Mouse (Mus musculus) CH12.LX (cell line): ENCODE data around the gene Zfp420. TPM values are rescaled to one million over a fixed set of nuclear protein-coding genes. Genes with fewer than 3 reads are reported as not detected.

Source experiments
- DNase-seq: peaks from one replicate; pipeline ENCODE4 v3.0.0-alpha.2; 2013; ENCODE audit errors: extremely low read depth
- H3K27ac ChIP-seq: 2 replicates; pipeline ENCODE4 v1.5.1; 2012; ENCODE audit warnings: low read depth, mild to moderate bottlenecking, control low read depth, moderate library complexity; ENCODE audit not compliant: insufficient read depth
- H3K27me3 ChIP-seq: replicated peaks from 2 replicates; pipeline ENCODE3; 2012; ENCODE audit warnings: inconsistent platforms
- H3K36me3 ChIP-seq, 2 experiments: replicated peaks in 1 of 2; 2 replicates each; pipeline versions ENCODE3 to v1.6.1; 2012; ENCODE audit warnings: inconsistent platforms in 1 of 2, low read length in 1 of 2, mild to moderate bottlenecking in 1 of 2, mixed read lengths in 1 of 2, moderate library complexity in 1 of 2; ENCODE audit not compliant: control insufficient read depth in 1 of 2, insufficient read depth in 1 of 2
- H3K4me1 ChIP-seq, 2 experiments: 2 replicates each; pipeline ENCODE4 v1.6.1; 2012; ENCODE audit warnings: inconsistent platforms in 1 of 2, moderate library complexity in 1 of 2; ENCODE audit not compliant: insufficient read depth in 2 of 2, control insufficient read depth in 1 of 2
- H3K4me2 ChIP-seq: 2 replicates; pipeline ENCODE4 v1.6.1; 2012; ENCODE audit warnings: low read depth, mild to moderate bottlenecking, control low read depth; ENCODE audit not compliant: poor library complexity, insufficient read depth, severe bottlenecking
- H3K4me3 ChIP-seq, 3 experiments: fragments of 150-350 bp in 1 of 3; sonication (generic) in 1 of 3; replicated peaks in 1 of 3; 2 replicates each; pipeline versions ENCODE3 to v1.5.1; 2011 to 2012; ENCODE audit warnings: low read depth in 2 of 3, low read length in 2 of 3, mild to moderate bottlenecking in 2 of 3, moderate library complexity in 2 of 3, control low read depth in 1 of 3, improper control_type of control experiment in 1 of 3, inconsistent platforms in 1 of 3, mixed read lengths in 1 of 3; ENCODE audit not compliant: poor library complexity in 1 of 3
- H3K79me2 ChIP-seq: replicated peaks from 2 replicates; pipeline ENCODE4 v1.6.1; 2012; ENCODE audit warnings: mild to moderate bottlenecking, moderate library complexity; ENCODE audit not compliant: control insufficient read depth, poor library complexity, insufficient read depth, severe bottlenecking; ENCODE audit errors: extremely low read depth
- H3K9ac ChIP-seq: 2 replicates; pipeline ENCODE4 v1.6.1; 2012; ENCODE audit warnings: low read depth, mild to moderate bottlenecking, control low read depth, moderate library complexity; ENCODE audit not compliant: insufficient read depth
- H3K9me3 ChIP-seq: replicated peaks from 2 replicates; pipeline ENCODE3; 2012; ENCODE audit warnings: low read length, inconsistent platforms, mixed read lengths
- CHD1 ChIP-seq: IDR thresholded peaks from 2 replicates; pipeline ENCODE4 v1.6.1; 2012; ENCODE audit warnings: low read depth, low read length, improper control_type of control experiment, inconsistent platforms
- CHD2 ChIP-seq: IDR thresholded peaks from 2 replicates; pipeline ENCODE4 v1.6.1; 2011; ENCODE audit warnings: low read length, improper control_type of control experiment
- CTCF ChIP-seq, 2 experiments: IDR thresholded peaks in 1 of 2; conservative IDR thresholded peaks in 1 of 2; 2 replicates each; pipeline ENCODE4 v1.5.1; 2011 to 2012; ENCODE audit warnings: low read depth in 2 of 2, low read length in 2 of 2, improper control_type of control experiment in 1 of 2, inconsistent platforms in 1 of 2, mild to moderate bottlenecking in 1 of 2, moderate library complexity in 1 of 2
- EP300 ChIP-seq: IDR thresholded peaks from 2 replicates; pipeline ENCODE4 v1.6.1; 2011; ENCODE audit warnings: low read length, improper control_type of control experiment
- GABPA ChIP-seq: IDR thresholded peaks from 2 replicates; pipeline ENCODE4 v1.6.1; 2012; ENCODE audit warnings: low read depth, low read length, improper control_type of control experiment, inconsistent platforms; ENCODE audit not compliant: insufficient replicate concordance
- IRF4 ChIP-seq: IDR thresholded peaks from 2 replicates; pipeline ENCODE4 v1.6.1; 2014; ENCODE audit warnings: low read depth, mild to moderate bottlenecking, inconsistent platforms, low read length, improper control_type of control experiment
- MAFK ChIP-seq: IDR thresholded peaks from 2 replicates; pipeline ENCODE4 v1.6.1; 2011; ENCODE audit warnings: low read length, improper control_type of control experiment; ENCODE audit not compliant: insufficient replicate concordance
- MAZ ChIP-seq: IDR thresholded peaks from 2 replicates; pipeline ENCODE4 v1.6.1; 2012; ENCODE audit warnings: low read depth, mild to moderate bottlenecking, inconsistent platforms, low read length, improper control_type of control experiment, moderate library complexity
- MEF2A ChIP-seq: IDR thresholded peaks from 2 replicates; pipeline ENCODE4 v1.6.1; 2014; ENCODE audit warnings: low read depth, mild to moderate bottlenecking, inconsistent platforms, low read length, improper control_type of control experiment, borderline replicate concordance
- MYC ChIP-seq: IDR thresholded peaks from 2 replicates; pipeline ENCODE4 v1.6.1; 2011; ENCODE audit warnings: low read depth, mild to moderate bottlenecking, improper control_type of control experiment, low read length
- NRF1 ChIP-seq: IDR thresholded peaks from 2 replicates; pipeline ENCODE4 v1.6.1; 2014; ENCODE audit warnings: low read depth, mild to moderate bottlenecking, inconsistent platforms, low read length, improper control_type of control experiment, moderate library complexity
- PAX5 ChIP-seq: IDR thresholded peaks from 2 replicates; pipeline ENCODE4 v1.6.1; 2012; ENCODE audit warnings: low read length, inconsistent platforms, mixed read lengths
- POLR2A ChIP-seq: IDR thresholded peaks from 2 replicates; pipeline ENCODE4 v1.6.1; 2011; ENCODE audit warnings: low read depth, mild to moderate bottlenecking, improper control_type of control experiment, low read length
- POLR2AphosphoS2 ChIP-seq: IDR thresholded peaks from 2 replicates; pipeline ENCODE4 v1.6.1; 2011; ENCODE audit warnings: low read depth, low read length, improper control_type of control experiment
- RAD21 ChIP-seq: IDR thresholded peaks from 2 replicates; pipeline ENCODE4 v1.6.1; 2011; ENCODE audit warnings: low read depth, mild to moderate bottlenecking, low read length, improper control_type of control experiment, moderate library complexity
- RCOR1 ChIP-seq: conservative IDR thresholded peaks from 2 replicates; pipeline ENCODE4 v1.6.1; 2012; ENCODE audit warnings: low read depth, mild to moderate bottlenecking, inconsistent platforms, low read length, improper control_type of control experiment
- SIN3A ChIP-seq: IDR thresholded peaks from 2 replicates; pipeline ENCODE4 v1.6.1; 2012; ENCODE audit warnings: low read length, improper control_type of control experiment, inconsistent platforms
- SMC3 ChIP-seq: IDR thresholded peaks from 2 replicates; pipeline ENCODE4 v1.6.1; 2011; ENCODE audit warnings: low read depth, low read length, improper control_type of control experiment
- TCF12 ChIP-seq: IDR thresholded peaks from 2 replicates; pipeline ENCODE4 v1.6.1; 2014; ENCODE audit warnings: low read depth, mild to moderate bottlenecking, inconsistent platforms, low read length, improper control_type of control experiment
- USF1 ChIP-seq: IDR thresholded peaks from 2 replicates; pipeline ENCODE4 v1.6.1; 2014; ENCODE audit warnings: low read depth, mild to moderate bottlenecking, inconsistent platforms, low read length, improper control_type of control experiment
- USF2 ChIP-seq: conservative IDR thresholded peaks from 2 replicates; pipeline ENCODE4 v1.6.1; 2011; ENCODE audit warnings: low read depth, low read length, improper control_type of control experiment
- ZC3H11A ChIP-seq: IDR thresholded peaks from 2 replicates; pipeline ENCODE4 v1.6.1; 2012; ENCODE audit warnings: low read depth, mild to moderate bottlenecking, inconsistent platforms, low read length, improper control_type of control experiment
- ZNF384 ChIP-seq: IDR thresholded peaks from 2 replicates; pipeline ENCODE4 v1.6.1; 2012; ENCODE audit warnings: low read depth, low read length, improper control_type of control experiment, inconsistent platforms
- dilution Hi-C: fragments of 300-500 bp; cut with MboI; formaldehyde crosslinking; loops from 2 replicates; pipeline ENCODE4 v1.14.3; 2020; ENCODE audit warnings: low sequenced_read_pairs; ENCODE audit not compliant: extremely low pct_unique_long_range_greater_than_20kb, extremely low pct_ligation_motif_present
- in situ Hi-C: fragments of 300-500 bp; cut with MboI; formaldehyde crosslinking; loops from 3 replicates; pipeline ENCODE4 v1.14.3; 2019; ENCODE audit warnings: low sequenced_read_pairs, low pct_ligation_motif_present, low pct_unique_long_range_greater_than_20kb, mixed read lengths
- polyA plus RNA-seq: library from polyadenylated mRNA; unstranded; fragments of >175 nt; gene quantifications from 2 replicates; pipeline ENCODE4 v1.2.1, GENCODE M21; 2012; ENCODE audit warnings: low read depth; ENCODE audit not compliant: insufficient read length
- total RNA-seq, 2 experiments: library from RNA; depleted of rRNA; stranded (reverse); fragments of 300-350 nt in 1 of 2; fragments of >200 nt in 1 of 2; gene quantifications; 2 replicates each; pipeline ENCODE4 v1.2.3; 2012 to 2014

Zfp420 gene
- total and polyA plus RNA-seq, 3 experiments, result 2.5 to 4.8 (median 3.3) TPM

GRCm38 (mm10) chr7:29880056-29880455, 20.3 kb downstream of the Zfp420 start:
- H3K4me3 ChIP-seq, result no peak overlapping the region
- TF ChIP-seq ZNF384 (no peak), NRF1 (no peak), PAX5 (no peak), POLR2AphosphoS2 (no peak), CHD2 (no peak), ZC3H11A (no peak), SMC3 (no peak), MYC (no peak), GABPA (no peak), USF1 (no peak), MAZ (no peak), POLR2A (no peak), CHD1 (no peak), RAD21 (no peak), IRF4 (no peak), RCOR1 (no peak)
- in situ Hi-C loops (no loop called here), dilution Hi-C loops (no loop called here)
- peak; percentile 6 for DNase-seq
- no peaks in the 10 kb centered on the region for H3K4me1 ChIP-seq
- H3K4me2 ChIP-seq, result no peak overlapping the region
- no peak overlapping the region for H3K27ac ChIP-seq
- H3K27me3 ChIP-seq, result no peaks in the 10 kb centered on the region
- H3K79me2 ChIP-seq, result no peaks in the 10 kb centered on the region
- no peak overlapping the region for H3K9ac ChIP-seq
- H3K9me3 ChIP-seq, result peaks cover 18% of the 10 kb centered on the region
- H3K36me3 ChIP-seq, result peaks cover 7 to 8% of the 10 kb centered on the region in 2 experiments

GRCm38 (mm10) chr7:29880916-29881315, 21.1 kb downstream of the Zfp420 start:
- dilution Hi-C loops, result no loop called here
- peaks cover 13% of the 10 kb centered on the region for H3K9me3 ChIP-seq
- no peak for DNase-seq
- in situ Hi-C loops, result no loop called here
- no peak overlapping the region for H3K27ac ChIP-seq
- no peaks in the 10 kb centered on the region for H3K79me2 ChIP-seq
- no peak for TF ChIP-seq SIN3A
- TF ChIP-seq TCF12, result no peak
- TF ChIP-seq NRF1, result no peak
- TF ChIP-seq CTCF (conservative IDR thresholded peaks at IDR 0.05 in 1 of 2, IDR thresholded peaks at IDR 0.05 in 1 of 2; ENCODE audit: low read depth in 2 of 2, low read length in 2 of 2), result no peak
- no peak for TF ChIP-seq EP300
- TF ChIP-seq RCOR1, result no peak
- no peak for TF ChIP-seq USF2
- TF ChIP-seq SMC3, result no peak
- TF ChIP-seq MEF2A, result no peak
- no peak for TF ChIP-seq MAFK
- no peak overlapping the region for H3K4me3 ChIP-seq
- no peaks in the 10 kb centered on the region for H3K4me1 ChIP-seq
- H3K4me2 ChIP-seq, result no peak overlapping the region
- H3K27me3 ChIP-seq, result no peaks in the 10 kb centered on the region
- H3K36me3 ChIP-seq, result no peaks in the 10 kb centered on the region
- H3K9ac ChIP-seq, result no peak overlapping the region
